Mouse (Mus musculus): Measurements from ENCODE around the gene Bcl11a.

The Bcl11a gene

DNA sequence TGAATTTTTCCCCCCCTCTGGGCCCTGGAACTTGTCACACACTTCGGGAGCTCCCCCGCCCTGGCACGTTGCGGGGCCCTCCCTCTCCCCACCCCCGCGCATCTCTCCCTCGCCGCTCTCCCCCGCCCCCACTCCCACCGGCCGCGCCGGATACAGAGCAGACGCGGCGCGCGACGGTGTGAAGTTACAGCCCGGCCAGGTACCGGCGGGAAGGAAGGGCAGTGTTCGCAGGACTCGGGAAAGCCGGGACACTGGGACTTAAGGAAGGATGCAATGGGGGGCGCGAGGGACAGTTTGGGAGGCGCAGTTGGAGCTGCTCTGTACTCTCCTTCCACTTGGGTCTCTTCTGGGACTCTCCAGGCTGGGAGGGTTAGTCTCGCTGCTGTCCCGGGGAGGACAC lies 2.7 kb downstream of the Bcl11a start:
- no peak for DNase-seq

- DNase-seq: no peak
Observed at GRCm38 (mm10) chr11:24081016-24081686, 3.3 kb downstream of the Bcl11a start.

DNA sequence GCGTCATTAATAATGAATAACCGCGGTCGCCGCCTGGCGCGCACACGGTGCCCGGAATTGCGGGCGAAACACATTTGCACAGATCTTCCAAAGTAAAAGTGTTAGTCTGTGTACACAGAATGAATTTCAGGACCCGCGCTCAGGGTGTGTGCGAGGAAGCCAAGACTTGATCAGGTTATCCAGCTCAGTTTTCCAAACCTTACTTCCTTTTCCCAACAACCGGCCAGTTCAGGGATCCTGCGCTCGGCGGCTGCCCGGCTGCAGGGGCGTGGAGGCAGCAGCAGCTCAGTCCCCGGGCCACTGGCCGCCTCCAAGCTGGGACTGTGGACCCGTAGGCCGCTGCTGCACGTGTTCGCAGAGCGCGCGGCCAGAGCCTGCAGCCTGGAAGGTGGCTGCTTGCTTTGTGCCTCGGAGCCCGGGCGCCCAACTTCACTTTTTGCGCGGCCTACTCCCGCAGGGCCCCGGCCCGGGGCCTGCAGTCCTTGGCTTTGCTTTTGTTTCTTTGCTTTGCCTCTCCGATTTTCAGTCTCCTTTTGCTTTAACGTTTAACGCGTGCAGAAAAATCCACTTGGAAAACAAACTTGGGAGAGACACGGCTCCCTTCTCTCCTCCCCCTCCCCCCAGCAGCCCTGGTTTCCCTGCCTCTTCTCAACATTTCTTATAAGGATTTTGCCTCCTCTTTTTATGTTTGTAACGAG lies 4.0 kb downstream of the Bcl11a start:
- DNase-seq: no peak

DNA sequence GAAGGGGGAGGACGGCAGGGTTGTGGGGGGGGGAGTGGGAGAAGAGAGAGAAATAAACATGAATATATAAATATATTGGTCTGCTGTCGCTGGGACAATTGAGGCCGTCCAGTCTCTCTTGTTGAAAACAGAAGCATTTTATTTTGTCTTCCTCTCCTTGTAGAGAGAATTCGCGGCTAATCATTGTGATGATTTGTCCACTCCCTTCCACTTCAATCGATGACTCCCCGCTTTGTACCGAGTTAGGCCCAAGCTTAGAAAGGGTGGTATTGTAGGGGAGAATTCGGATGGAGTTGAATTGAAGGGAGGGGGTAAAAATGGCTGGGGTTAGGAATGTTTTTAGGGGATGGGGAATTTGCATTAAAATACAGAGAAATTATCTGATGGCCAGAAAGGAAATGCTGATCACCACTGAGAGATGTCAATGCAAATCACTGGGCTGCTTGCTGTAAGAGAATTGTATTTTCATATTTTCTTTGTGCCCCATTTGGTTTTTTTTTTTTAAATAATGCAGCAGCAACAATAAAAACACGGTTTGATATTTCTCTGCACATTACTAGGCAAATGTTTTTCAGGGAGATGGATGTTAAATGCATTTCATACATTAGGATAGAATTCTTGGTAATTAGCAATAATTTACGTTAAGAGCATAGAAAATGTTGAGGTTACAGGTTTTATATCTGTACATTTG lies 4.7 kb downstream of the Bcl11a start:
- no peak for DNase-seq

- no peak for DNase-seq
Observed at GRCm38 (mm10) chr11:24083076-24083405, 5.2 kb downstream of the Bcl11a start.

GRCm38 (mm10) chr11:24083423-24083822 lies 5.6 kb downstream of the Bcl11a start:
- DNase-seq: no peak

DNA sequence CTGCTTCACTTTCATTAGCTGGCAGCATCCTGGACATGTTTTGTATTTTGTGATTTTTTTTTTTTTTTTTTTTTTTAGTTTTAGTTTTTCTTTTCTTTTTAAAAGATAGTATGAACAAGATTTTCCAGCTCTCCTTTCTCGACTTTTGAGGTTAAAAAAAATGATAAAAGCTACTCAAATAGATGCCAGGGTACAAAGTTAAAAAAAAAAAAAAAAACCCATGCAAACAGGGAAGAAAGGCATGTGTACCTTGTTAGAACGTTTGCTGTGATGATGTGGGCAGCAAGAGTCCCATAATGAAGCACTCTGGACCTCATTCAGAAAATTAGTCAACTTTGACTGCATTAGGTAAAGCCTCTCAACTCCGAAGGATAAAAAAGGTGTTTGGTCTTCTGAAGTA lies 6.2 kb downstream of the Bcl11a start:
- DNase-seq: no peak

GRCm38 (mm10) chr11:24084590-24084989 lies 6.7 kb downstream of the Bcl11a start:
- no peak for DNase-seq

- DNase-seq: no peak
Observed at GRCm38 (mm10) chr11:24085986-24086385, 8.1 kb downstream of the Bcl11a start.

DNA sequence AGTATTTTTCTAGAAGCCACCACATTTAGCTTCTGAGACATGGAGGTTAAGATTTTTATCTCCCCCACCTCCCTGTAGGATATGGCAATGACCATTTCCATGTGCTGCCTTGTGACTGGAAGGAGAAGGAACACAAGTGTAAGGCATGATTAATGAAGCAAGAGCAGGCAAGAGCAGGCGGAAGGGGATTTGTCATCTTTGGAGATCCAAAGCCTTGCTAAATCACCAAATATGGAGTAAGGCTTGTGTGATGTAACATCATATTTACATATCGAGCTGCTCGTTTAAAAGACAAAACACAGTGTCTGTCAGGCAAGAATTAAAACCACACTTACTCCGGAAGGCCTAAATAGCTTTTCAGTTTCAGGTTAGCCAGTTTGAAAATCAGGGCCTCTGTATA lies 9.2 kb downstream of the Bcl11a start:
- no peak for DNase-seq

GRCm38 (mm10) chr11:24090443-24090842 lies 12.6 kb downstream of the Bcl11a start:
- DNase-seq: no peak

- DNase-seq: no peak
Observed at GRCm38 (mm10) chr11:24091393-24092080, 13.7 kb downstream of the Bcl11a start.

- DNase-seq: no peak
Observed at GRCm38 (mm10) chr11:24092618-24093017, 14.8 kb downstream of the Bcl11a start.

GRCm38 (mm10) chr11:24094086-24094487 lies 16.2 kb downstream of the Bcl11a start:
- no peak for DNase-seq

DNA sequence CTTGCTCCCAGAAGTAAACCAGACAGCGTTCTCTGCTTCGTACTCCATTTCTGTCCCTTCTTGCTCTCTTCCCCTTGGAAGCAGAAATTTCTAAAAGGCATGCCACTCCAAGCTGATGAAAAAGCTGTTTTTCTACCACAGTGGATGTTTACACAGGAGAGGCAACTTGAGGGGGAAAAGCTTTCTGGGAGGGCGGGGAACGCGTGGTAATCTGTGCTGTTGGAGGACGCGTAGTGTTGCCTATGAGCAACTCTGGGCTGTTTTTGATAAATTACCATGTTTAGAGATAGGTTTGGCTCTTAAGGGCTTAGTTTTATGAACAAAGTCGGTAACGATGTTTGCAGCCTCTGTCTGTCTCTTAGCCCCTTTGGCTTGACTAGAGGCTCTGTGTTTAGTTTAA lies 17.4 kb downstream of the Bcl11a start:
- no peak for DNase-seq

GRCm38 (mm10) chr11:24095656-24096353 lies 17.9 kb downstream of the Bcl11a start:
- DNase-seq: no peak

DNA sequence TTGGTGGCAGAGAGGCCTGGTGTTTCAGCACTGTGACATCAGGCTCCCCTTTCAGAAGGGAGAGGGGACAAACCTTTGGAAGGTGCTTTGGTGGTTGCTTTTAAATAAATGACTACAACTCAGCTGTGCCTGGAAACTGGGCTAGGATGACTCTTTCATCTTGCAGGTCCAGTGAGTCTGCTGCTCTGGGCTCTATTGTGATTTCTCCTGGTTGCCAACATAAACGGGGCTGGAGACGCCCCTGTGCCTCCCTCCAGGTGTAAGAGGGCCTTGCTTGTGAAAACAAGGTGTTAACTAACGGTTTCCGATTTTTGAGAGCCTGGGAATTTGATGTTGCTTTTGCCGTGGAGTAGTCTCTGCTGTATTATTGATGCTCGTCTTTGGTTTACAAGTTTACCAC lies 18.6 kb downstream of the Bcl11a start:
- DNase-seq: no peak

DNA sequence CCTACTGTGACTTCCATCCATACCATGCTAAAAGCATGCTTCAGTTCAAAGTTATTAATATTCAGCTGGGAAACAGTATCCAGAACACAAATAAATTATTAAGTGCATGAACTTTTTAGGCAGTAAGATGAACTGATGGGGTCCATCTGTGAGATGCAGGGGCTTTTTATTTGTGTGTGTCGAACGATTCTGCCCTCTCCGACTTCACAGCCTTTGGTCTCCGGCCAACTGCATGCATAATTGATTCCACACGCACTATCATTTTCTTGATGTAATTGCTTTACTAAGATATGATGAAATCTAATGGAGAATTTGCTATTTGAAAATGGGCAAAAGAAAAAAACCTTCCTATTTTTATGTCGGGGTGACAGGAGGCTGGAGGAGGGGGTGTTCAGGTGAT lies 19.2 kb downstream of the Bcl11a start:
- DNase-seq: no peak

DNA sequence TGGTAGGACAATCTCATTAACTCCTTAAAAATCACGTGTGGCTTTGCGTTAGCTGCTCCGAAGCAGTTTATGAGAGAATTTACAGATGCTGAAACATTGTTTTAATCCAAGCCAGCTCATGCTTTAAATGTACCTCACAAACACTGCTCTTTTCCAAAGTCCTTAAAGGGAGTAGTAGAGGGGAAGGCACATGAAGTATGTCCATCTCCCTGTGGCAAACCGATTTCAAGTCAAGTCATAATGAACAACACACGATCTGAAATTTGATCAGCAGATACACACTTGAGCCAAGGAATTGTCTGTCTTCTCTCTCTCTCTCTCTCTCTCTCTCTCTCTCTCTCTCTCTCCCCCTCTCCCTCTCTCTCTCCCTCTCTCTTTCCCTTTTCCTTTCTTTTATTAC lies 20.2 kb downstream of the Bcl11a start:
- DNase-seq: no peak

DNA sequence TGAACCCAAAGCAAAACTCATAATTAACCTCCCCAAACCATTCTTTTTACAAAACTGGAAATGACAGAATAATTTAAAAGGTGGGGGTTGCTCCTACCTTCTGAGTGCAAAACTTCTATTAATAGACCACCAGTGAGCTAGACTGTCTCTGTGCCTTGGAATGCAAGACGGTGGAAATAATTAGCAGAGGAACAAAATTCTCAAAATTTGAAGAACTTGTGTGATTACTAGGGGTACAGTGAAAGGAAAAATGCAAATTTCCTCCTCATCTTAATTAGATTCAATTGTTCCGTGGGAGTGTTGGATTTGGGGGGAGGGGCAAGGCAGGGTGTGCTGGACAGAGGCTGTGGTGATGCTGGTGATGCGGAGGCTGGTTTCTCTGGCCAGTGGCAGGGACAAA lies 20.8 kb downstream of the Bcl11a start:
- no peak for DNase-seq

- no peak for DNase-seq
Observed at GRCm38 (mm10) chr11:24099215-24099614, 21.4 kb downstream of the Bcl11a start.

DNA sequence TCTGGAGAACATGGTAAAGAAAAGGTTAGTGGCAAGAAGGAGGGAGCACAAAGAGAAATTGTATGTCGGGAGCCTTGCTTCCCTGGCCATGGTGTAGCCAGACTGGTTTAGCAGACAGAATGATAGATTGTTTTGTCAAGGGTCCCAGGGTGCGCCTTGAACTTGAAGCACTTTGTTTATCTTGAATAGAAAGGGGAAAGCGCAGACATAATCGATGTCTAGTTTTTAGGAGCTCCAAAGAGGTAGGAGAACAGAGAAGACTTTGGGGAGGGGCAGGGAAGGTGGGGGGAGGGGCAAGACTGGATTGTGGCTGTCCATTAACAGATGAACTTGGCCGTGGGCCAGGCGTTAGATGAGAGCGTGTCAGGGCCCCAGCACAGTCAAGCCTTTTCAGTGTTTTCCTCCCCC lies 22.0 kb downstream of the Bcl11a start:
- DNase-seq: no peak

GRCm38 (mm10) chr11:24100449-24101070 lies 22.7 kb downstream of the Bcl11a start:
- DNase-seq: no peak
